Mouse (Mus musculus) CH12.LX (cell line): ENCODE results near the gene Acad12. TPM values are rescaled to one million over a fixed set of nuclear protein-coding genes. Genes with fewer than 3 reads are reported as not detected.

Experiments used
- DNase-seq: peaks from one replicate; pipeline ENCODE4 v3.0.0-alpha.2; 2013; ENCODE audit errors: extremely low read depth
- H3K27ac ChIP-seq: 2 replicates; pipeline ENCODE4 v1.5.1; 2012; ENCODE audit warnings: low read depth, mild to moderate bottlenecking, control low read depth, moderate library complexity; ENCODE audit not compliant: insufficient read depth
- H3K27me3 ChIP-seq: replicated peaks from 2 replicates; pipeline ENCODE3; 2012; ENCODE audit warnings: inconsistent platforms
- H3K36me3 ChIP-seq, 2 experiments: replicated peaks in 1 of 2; 2 replicates each; pipeline versions ENCODE3 to v1.6.1; 2012; ENCODE audit warnings: inconsistent platforms in 1 of 2, low read length in 1 of 2, mild to moderate bottlenecking in 1 of 2, mixed read lengths in 1 of 2, moderate library complexity in 1 of 2; ENCODE audit not compliant: control insufficient read depth in 1 of 2, insufficient read depth in 1 of 2
- H3K4me1 ChIP-seq, 2 experiments: 2 replicates each; pipeline ENCODE4 v1.6.1; 2012; ENCODE audit warnings: inconsistent platforms in 1 of 2, moderate library complexity in 1 of 2; ENCODE audit not compliant: insufficient read depth in 2 of 2, control insufficient read depth in 1 of 2
- H3K4me2 ChIP-seq: 2 replicates; pipeline ENCODE4 v1.6.1; 2012; ENCODE audit warnings: low read depth, mild to moderate bottlenecking, control low read depth; ENCODE audit not compliant: poor library complexity, insufficient read depth, severe bottlenecking
- H3K4me3 ChIP-seq, 3 experiments: fragments of 150-350 bp in 1 of 3; sonication (generic) in 1 of 3; replicated peaks in 1 of 3; 2 replicates each; pipeline versions ENCODE3 to v1.5.1; 2011 to 2012; ENCODE audit warnings: low read depth in 2 of 3, low read length in 2 of 3, mild to moderate bottlenecking in 2 of 3, moderate library complexity in 2 of 3, control low read depth in 1 of 3, improper control_type of control experiment in 1 of 3, inconsistent platforms in 1 of 3, mixed read lengths in 1 of 3; ENCODE audit not compliant: poor library complexity in 1 of 3
- H3K79me2 ChIP-seq: replicated peaks from 2 replicates; pipeline ENCODE4 v1.6.1; 2012; ENCODE audit warnings: mild to moderate bottlenecking, moderate library complexity; ENCODE audit not compliant: control insufficient read depth, poor library complexity, insufficient read depth, severe bottlenecking; ENCODE audit errors: extremely low read depth
- H3K9ac ChIP-seq: 2 replicates; pipeline ENCODE4 v1.6.1; 2012; ENCODE audit warnings: low read depth, mild to moderate bottlenecking, control low read depth, moderate library complexity; ENCODE audit not compliant: insufficient read depth
- H3K9me3 ChIP-seq: replicated peaks from 2 replicates; pipeline ENCODE3; 2012; ENCODE audit warnings: low read length, inconsistent platforms, mixed read lengths
- BHLHE40 ChIP-seq: IDR thresholded peaks from 2 replicates; pipeline ENCODE4 v1.6.1; 2011; ENCODE audit warnings: mild to moderate bottlenecking, low read depth, low read length, improper control_type of control experiment
- CHD2 ChIP-seq: IDR thresholded peaks from 2 replicates; pipeline ENCODE4 v1.6.1; 2011; ENCODE audit warnings: low read length, improper control_type of control experiment
- ELF1 ChIP-seq: IDR thresholded peaks from 2 replicates; pipeline ENCODE4 v1.6.1; 2014; ENCODE audit warnings: low read depth, mild to moderate bottlenecking, inconsistent platforms, low read length, improper control_type of control experiment
- ETS1 ChIP-seq: conservative IDR thresholded peaks from 2 replicates; pipeline ENCODE4 v1.6.1; 2012; ENCODE audit warnings: low read depth, mild to moderate bottlenecking, inconsistent platforms, low read length, improper control_type of control experiment, moderate library complexity
- HCFC1 ChIP-seq: IDR thresholded peaks from 2 replicates; pipeline ENCODE4 v1.6.1; 2012; ENCODE audit warnings: low read depth, mild to moderate bottlenecking, inconsistent platforms, low read length, improper control_type of control experiment
- IRF4 ChIP-seq: IDR thresholded peaks from 2 replicates; pipeline ENCODE4 v1.6.1; 2014; ENCODE audit warnings: low read depth, mild to moderate bottlenecking, inconsistent platforms, low read length, improper control_type of control experiment
- JUN ChIP-seq: IDR thresholded peaks from 2 replicates; pipeline ENCODE4 v1.6.1; 2011; ENCODE audit warnings: low read depth, mild to moderate bottlenecking, low read length, improper control_type of control experiment, moderate library complexity; ENCODE audit not compliant: insufficient read depth
- JUND ChIP-seq: conservative IDR thresholded peaks from 2 replicates; pipeline ENCODE4 v1.6.1; 2011; ENCODE audit warnings: low read depth, low read length, improper control_type of control experiment
- MAFK ChIP-seq: IDR thresholded peaks from 2 replicates; pipeline ENCODE4 v1.6.1; 2011; ENCODE audit warnings: low read length, improper control_type of control experiment; ENCODE audit not compliant: insufficient replicate concordance
- MAX ChIP-seq: IDR thresholded peaks from 2 replicates; pipeline ENCODE4 v1.6.1; 2011; ENCODE audit warnings: low read length, improper control_type of control experiment
- MAZ ChIP-seq: IDR thresholded peaks from 2 replicates; pipeline ENCODE4 v1.6.1; 2012; ENCODE audit warnings: low read depth, mild to moderate bottlenecking, inconsistent platforms, low read length, improper control_type of control experiment, moderate library complexity
- MEF2A ChIP-seq: IDR thresholded peaks from 2 replicates; pipeline ENCODE4 v1.6.1; 2014; ENCODE audit warnings: low read depth, mild to moderate bottlenecking, inconsistent platforms, low read length, improper control_type of control experiment, borderline replicate concordance
- MXI1 ChIP-seq: IDR thresholded peaks from 2 replicates; pipeline ENCODE4 v1.6.1; 2011; ENCODE audit warnings: mild to moderate bottlenecking, low read depth, low read length, improper control_type of control experiment
- MYC ChIP-seq: IDR thresholded peaks from 2 replicates; pipeline ENCODE4 v1.6.1; 2011; ENCODE audit warnings: low read depth, mild to moderate bottlenecking, improper control_type of control experiment, low read length
- PAX5 ChIP-seq: IDR thresholded peaks from 2 replicates; pipeline ENCODE4 v1.6.1; 2012; ENCODE audit warnings: low read length, inconsistent platforms, mixed read lengths
- POLR2AphosphoS2 ChIP-seq: IDR thresholded peaks from 2 replicates; pipeline ENCODE4 v1.6.1; 2011; ENCODE audit warnings: low read depth, low read length, improper control_type of control experiment
- RAD21 ChIP-seq: IDR thresholded peaks from 2 replicates; pipeline ENCODE4 v1.6.1; 2011; ENCODE audit warnings: low read depth, mild to moderate bottlenecking, low read length, improper control_type of control experiment, moderate library complexity
- RCOR1 ChIP-seq: conservative IDR thresholded peaks from 2 replicates; pipeline ENCODE4 v1.6.1; 2012; ENCODE audit warnings: low read depth, mild to moderate bottlenecking, inconsistent platforms, low read length, improper control_type of control experiment
- SIN3A ChIP-seq: IDR thresholded peaks from 2 replicates; pipeline ENCODE4 v1.6.1; 2012; ENCODE audit warnings: low read length, improper control_type of control experiment, inconsistent platforms
- SMC3 ChIP-seq: IDR thresholded peaks from 2 replicates; pipeline ENCODE4 v1.6.1; 2011; ENCODE audit warnings: low read depth, low read length, improper control_type of control experiment
- TBP ChIP-seq: conservative IDR thresholded peaks from 2 replicates; pipeline ENCODE4 v1.6.1; 2011; ENCODE audit warnings: low read depth, low read length, improper control_type of control experiment
- USF1 ChIP-seq: IDR thresholded peaks from 2 replicates; pipeline ENCODE4 v1.6.1; 2014; ENCODE audit warnings: low read depth, mild to moderate bottlenecking, inconsistent platforms, low read length, improper control_type of control experiment
- USF2 ChIP-seq: conservative IDR thresholded peaks from 2 replicates; pipeline ENCODE4 v1.6.1; 2011; ENCODE audit warnings: low read depth, low read length, improper control_type of control experiment
- ZC3H11A ChIP-seq: IDR thresholded peaks from 2 replicates; pipeline ENCODE4 v1.6.1; 2012; ENCODE audit warnings: low read depth, mild to moderate bottlenecking, inconsistent platforms, low read length, improper control_type of control experiment
- ZMIZ1 ChIP-seq: IDR thresholded peaks from 2 replicates; pipeline ENCODE4 v1.6.1; 2012; ENCODE audit warnings: low read depth, mild to moderate bottlenecking, inconsistent platforms, low read length, improper control_type of control experiment
- dilution Hi-C: fragments of 300-500 bp; cut with MboI; formaldehyde crosslinking; loops from 2 replicates; pipeline ENCODE4 v1.14.3; 2020; ENCODE audit warnings: low sequenced_read_pairs; ENCODE audit not compliant: extremely low pct_unique_long_range_greater_than_20kb, extremely low pct_ligation_motif_present
- in situ Hi-C: fragments of 300-500 bp; cut with MboI; formaldehyde crosslinking; loops from 3 replicates; pipeline ENCODE4 v1.14.3; 2019; ENCODE audit warnings: low sequenced_read_pairs, low pct_ligation_motif_present, low pct_unique_long_range_greater_than_20kb, mixed read lengths
- polyA plus RNA-seq: library from polyadenylated mRNA; unstranded; fragments of >175 nt; gene quantifications from 2 replicates; pipeline ENCODE4 v1.2.1, GENCODE M21; 2012; ENCODE audit warnings: low read depth; ENCODE audit not compliant: insufficient read length
- total RNA-seq, 2 experiments: library from RNA; depleted of rRNA; stranded (reverse); fragments of 300-350 nt in 1 of 2; fragments of >200 nt in 1 of 2; gene quantifications; 2 replicates each; pipeline ENCODE4 v1.2.3; 2012 to 2014

The Acad12 gene
- total and polyA plus RNA-seq, 3 experiments, result 1.9 to 4.1 (median 2.3) TPM

- H3K4me2 ChIP-seq, result no peak overlapping the region
- H3K27ac ChIP-seq, result no peak overlapping the region
- no peak overlapping the region for H3K9ac ChIP-seq
- peaks cover 0 to 7% of the 10 kb centered on the region in 2 experiments for H3K36me3 ChIP-seq
- DNase-seq, result no peak
- in situ Hi-C loops, result no loop called here
- H3K27me3 ChIP-seq, result no peaks in the 10 kb centered on the region
- TF ChIP-seq RCOR1 (no peak), RAD21 (no peak), ZMIZ1 (no peak), MAX (no peak), JUND (no peak), CHD2 (no peak), MEF2A (no peak), ZC3H11A (no peak), SMC3 (no peak), PAX5 (no peak), MXI1 (no peak), USF2 (no peak), POLR2AphosphoS2 (no peak), IRF4 (no peak), MAFK (no peak), BHLHE40 (no peak), SIN3A (no peak), TBP (no peak), HCFC1 (no peak), ELF1 (no peak)
- H3K79me2 ChIP-seq, result no peaks in the 10 kb centered on the region
- dilution Hi-C loops, result no loop called here
- H3K9me3 ChIP-seq, result no peaks in the 10 kb centered on the region
- H3K4me1 ChIP-seq, result peaks cover 5 to 36% of the 10 kb centered on the region in 2 experiments; a peak in 3 of 4 replicates
- H3K4me3 ChIP-seq, result no peak overlapping the region
Measured at GRCm38 (mm10) chr5:121596226-121596625, 22.5 kb downstream of the Acad12 start.

GRCm38 (mm10) chr5:121595758-121596157, 23.0 kb downstream of the Acad12 start:
- no peak for DNase-seq
- in situ Hi-C loops, result no loop called here
- Histone ChIP-seq H3K9me3 (no peaks in the 10 kb centered on the region), H3K79me2 (no peaks in the 10 kb centered on the region), H3K27me3 (no peaks in the 10 kb centered on the region), H3K36me3 (peaks cover 0 to 9% of the 10 kb centered on the region in 2 experiments), H3K4me2 (no peak overlapping the region), H3K4me1 (peaks cover 5 to 38% of the 10 kb centered on the region in 2 experiments; a peak in 3 of 4 replicates), H3K9ac (no peak overlapping the region), H3K4me3 (no peak overlapping the region), H3K27ac (no peak overlapping the region)
- TF ChIP-seq MAZ (no peak), ELF1 (no peak), RAD21 (no peak), MYC (no peak), MAX (no peak), SMC3 (no peak), ETS1 (no peak), POLR2AphosphoS2 (no peak), ZC3H11A (no peak), USF1 (no peak), CHD2 (no peak), JUN (no peak)
- dilution Hi-C loops, result no loop called here
